ENCODE assay signal across 8 mouse cellular contexts in the genomic region with DNA sequence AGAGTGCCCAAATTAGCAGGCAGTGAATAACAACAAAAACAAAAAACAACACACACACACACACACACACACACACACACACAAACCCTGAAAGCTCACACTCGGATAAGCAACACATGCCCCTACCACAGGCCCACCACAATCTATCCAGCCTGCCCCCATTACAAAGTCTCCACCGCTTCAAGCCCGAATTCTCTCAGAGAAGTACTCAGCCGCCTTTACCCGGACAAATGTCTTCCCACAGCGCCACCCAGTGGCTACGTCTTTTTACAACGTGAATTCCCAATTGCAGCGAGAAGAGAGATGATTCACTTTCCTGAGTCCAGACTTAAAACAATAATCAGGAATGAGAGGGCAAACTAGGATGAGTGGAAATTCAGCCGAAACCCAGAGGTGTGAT. TPM values are rescaled to one million over a fixed set of nuclear protein-coding genes. Genes with fewer than 3 reads are reported as not detected.
A peak's percentile ranks its signal among the peaks of the same experiment; 100 is the strongest.
DNase-seq lines count a peak whose midpoint lies in the region; ATAC-seq and TF ChIP-seq lines count a peak whose summit lies in the region.

No protein-coding gene starts in this region.

- no peak overlapping the region for H3K4me2 ChIP-seq in intestine, embryonic 16.5 days (ENCODE audit: low read depth, low read length)
- H3K4me2 ChIP-seq in midbrain, embryonic 16.5 days (ENCODE audit: low read length), result no peak overlapping the region

- 3% methylated on average over 10 of the region's 10 CpGs for WGBS in intestine, embryonic 16.5 days
- WGBS in midbrain, embryonic 16.5 days, result 2% methylated on average over 10 of the region's 10 CpGs
- WGBS in spleen, adult 2 months, result 3% methylated on average over 10 of the region's 10 CpGs

- intact Hi-C loops in left cerebral cortex, postnatal 4 days (cut with DNase I), result no loop called here

- TF ChIP-seq POLR2A in spleen, adult 2 months (IDR thresholded peaks at IDR 0.05; ENCODE audit: low read depth, low read length), result no peak

- no peak overlapping the region for H3K9ac ChIP-seq in intestine, embryonic 16.5 days (ENCODE audit: low read depth, low read length)
- no peak overlapping the region for H3K9ac ChIP-seq in midbrain, embryonic 16.5 days (ENCODE audit: low read depth, low read length)

- peak; percentile 81 to 95 for DNase-seq in adrenal gland, adult (ENCODE audit: inconsistent age in 2 of 2, low spot score in 1 of 2)
- DNase-seq in cerebellum, postnatal 14 days, result peak; percentile 94 to 96
- DNase-seq in gastrocnemius, adult 18-20 months (ENCODE audit: low spot score), result peak; percentile 88
- DNase-seq in left cerebral cortex, postnatal 4 days, result peak; percentile 89
- DNase-seq in spleen, adult 2 months (ENCODE audit: low read depth in 1 of 2, low spot score in 2 of 2), result peak; percentile 28 to 65

- no peaks in the 10 kb centered on the region for H3K36me3 ChIP-seq in intestine, embryonic 16.5 days (ENCODE audit: control insufficient read depth, insufficient read depth, low read length)
- no peaks in the 10 kb centered on the region for H3K36me3 ChIP-seq in midbrain, embryonic 16.5 days (ENCODE audit: control insufficient read depth, insufficient read depth, low read length)
- H3K36me3 ChIP-seq in spleen, adult 2 months (ENCODE audit: control insufficient read depth, insufficient read depth, low read length), result no peaks in the 10 kb centered on the region

- H3K9me3 ChIP-seq in intestine, embryonic 16.5 days (ENCODE audit: control insufficient read depth, low read length), result no peaks in the 10 kb centered on the region
- H3K9me3 ChIP-seq in midbrain, embryonic 16.5 days (replicated peaks; ENCODE audit: control insufficient read depth, low read length, poor library complexity, severe bottlenecking), result no peaks in the 10 kb centered on the region

- H3K27ac ChIP-seq in intestine, embryonic 16.5 days (ENCODE audit: low read length), result no peak overlapping the region
- no peak overlapping the region for H3K27ac ChIP-seq in midbrain, embryonic 16.5 days (ENCODE audit: low read length)
- no peak overlapping the region for H3K27ac ChIP-seq in spleen, adult 2 months (ENCODE audit: insufficient read depth, low read length)

- no peaks in the 10 kb centered on the region for H3K27me3 ChIP-seq in intestine, embryonic 16.5 days (replicated peaks; ENCODE audit: control insufficient read depth, insufficient read depth, low read length)
- no peaks in the 10 kb centered on the region for H3K27me3 ChIP-seq in midbrain, embryonic 16.5 days (ENCODE audit: control insufficient read depth, insufficient read depth, low read depth, low read length)
- H3K27me3 ChIP-seq in spleen, adult 2 months (ENCODE audit: control insufficient read depth, insufficient read depth, low read length), result no peaks in the 10 kb centered on the region

- no peaks in the 10 kb centered on the region for H3K4me1 ChIP-seq in intestine, embryonic 16.5 days (ENCODE audit: control insufficient read depth, insufficient read depth, low read length)
- H3K4me1 ChIP-seq in midbrain, embryonic 16.5 days (ENCODE audit: control insufficient read depth, insufficient read depth, low read length), result no peaks in the 10 kb centered on the region
- H3K4me1 ChIP-seq in spleen, adult 2 months (ENCODE audit: control insufficient read depth, insufficient read depth, insufficient read length), result no peaks in the 10 kb centered on the region

- peak; percentile 65; the same call in 1 of the 2 replicates for TF ChIP-seq CTCF in spleen, adult 2 months (IDR thresholded peaks at IDR 0.05; ENCODE audit: extremely low read depth, insufficient read depth, insufficient read length, insufficient replicate concordance)

- H3K4me3 ChIP-seq in intestine, embryonic 16.5 days (ENCODE audit: low read length), result no peak overlapping the region
- H3K4me3 ChIP-seq in midbrain, embryonic 16.5 days (ENCODE audit: low read depth, low read length), result no peak overlapping the region
- H3K4me3 ChIP-seq in spleen, adult 2 months (ENCODE audit: extremely low read depth, insufficient read depth, insufficient read length), result no peak overlapping the region

- 0 out of 2 replicates have a peak, but pooled peaks have one; percentile 42 for ATAC-seq in intestine, embryonic 16.5 days
- ATAC-seq in midbrain, embryonic 16.5 days, result peak; percentile 76
- ATAC-seq in activated CD4-positive, CD25-positive, alpha-beta regulatory T cell, adult 4 months, result no peak

RNA-seq across cellular contexts. Expression of gene Nuak1, which starts 10.3 kb away (rescaled TPM):
- total RNA-seq in gastrocnemius, adult 18-20 months (2021), result 10 to 100 TPM; 25.0 to 28.4 TPM
- polyA plus RNA-seq in intestine, embryonic 16.5 days (2015; fragmentation: Nextera tagmentation; extraction: Ambion mirVana), result 0.59 and 0.66 TPM in 2 replicates
- 10 to 100 TPM; 51.7 to 53.0 TPM for total RNA-seq in left cerebral cortex, postnatal 4 days (2021)
- polyA plus RNA-seq in midbrain, embryonic 16.5 days (2015; fragmentation: Nextera tagmentation; extraction: Ambion mirVana), result 5.5 and 5.6 TPM in 2 replicates
- 7.0 and 8.3 TPM in 2 replicates for polyA plus RNA-seq in spleen, adult 2 months (2012; rRNA removed)
- not detected for polyA plus RNA-seq in activated CD4-positive, CD25-positive, alpha-beta regulatory T cell, adult 4 months (2017; shearing (Covaris generic))
